ENCODE assay signal across 8 mouse cellular contexts in genomic region chr2:26603720-26604671, GRCm38 (mm10). TPM values are rescaled to one million over a fixed set of nuclear protein-coding genes. Genes with fewer than 3 reads are reported as not detected.
A peak's percentile ranks its signal among the peaks of the same experiment; 100 is the strongest.
DNase-seq lines count a peak whose midpoint lies in the region; ATAC-seq and TF ChIP-seq lines count a peak whose summit lies in the region.

Agpat2 (minus strand) TSS chr2:26604417.

- TF ChIP-seq POLR2A in ES-Bruce4 (IDR thresholded peaks at IDR 0.05; ENCODE audit: insufficient read depth, low read length): peak; percentile 42

- TF ChIP-seq EP300 in ES-Bruce4 (IDR thresholded peaks at IDR 0.05; ENCODE audit: insufficient read depth, low read depth, low read length): no peak

- peak; percentile 63 to 84 for DNase-seq in adrenal gland, postnatal 4 days (ENCODE audit: low spot score in 2 of 2)
- DNase-seq in forebrain, postnatal 0 days: peak; percentile 83
- peak; percentile 58 for DNase-seq in left cerebral cortex, postnatal 4 days
- DNase-seq in mesoderm, embryonic 11.5 days (ENCODE audit: low read depth, low spot score): peak; percentile 73
- DNase-seq in spleen, adult 12 weeks (ENCODE audit: low spot score): peak; percentile 37
- no peak for DNase-seq in cerebellum, adult 8-10 months

- no peaks in the 10 kb centered on the region for H3K9me3 ChIP-seq in ES-Bruce4 (replicated peaks; ENCODE audit: control insufficient read depth, insufficient read depth, low read length, poor library complexity, severe bottlenecking)
- no peaks in the 10 kb centered on the region for H3K9me3 ChIP-seq in forebrain, postnatal 0 days (ENCODE audit: low read length)
- no peaks in the 10 kb centered on the region for H3K9me3 ChIP-seq in hindbrain, embryonic 12.5 days (replicated peaks)

- TF ChIP-seq CTCF in ES-Bruce4 (IDR thresholded peaks at IDR 0.05; ENCODE audit: low read depth, low read length): no peak
- TF ChIP-seq CTCF in forebrain, postnatal 0 days (IDR thresholded peaks at IDR 0.05; ENCODE audit: low read depth): peak; percentile 64

- no peaks in the 10 kb centered on the region for H3K27me3 ChIP-seq in ES-Bruce4 (ENCODE audit: control insufficient read depth, insufficient read depth, low read length, poor library complexity, severe bottlenecking)
- H3K27me3 ChIP-seq in forebrain, postnatal 0 days (ENCODE audit: insufficient read depth, low read length): peaks cover 14% of the 10 kb centered on the region; the same call in 1 of the 2 replicates
- peaks cover 49% of the 10 kb centered on the region for H3K27me3 ChIP-seq in hindbrain, embryonic 12.5 days

- H3K36me3 ChIP-seq in ES-Bruce4 (ENCODE audit: control insufficient read depth, insufficient read depth, low read length, poor library complexity, severe bottlenecking): no peaks in the 10 kb centered on the region
- H3K36me3 ChIP-seq in forebrain, postnatal 0 days (ENCODE audit: insufficient read depth): no peaks in the 10 kb centered on the region
- no peaks in the 10 kb centered on the region for H3K36me3 ChIP-seq in hindbrain, embryonic 12.5 days

- peak within 1 kb of the TSS; percentile 83 for H3K4me2 ChIP-seq in forebrain, postnatal 0 days (ENCODE audit: low read depth)
- H3K4me2 ChIP-seq in hindbrain, embryonic 12.5 days (replicated peaks): peak within 1 kb of the TSS; percentile 79

- peak within 1 kb of the TSS; percentile 93 for H3K4me3 ChIP-seq in ES-Bruce4 (ENCODE audit: low read depth, low read length)
- H3K4me3 ChIP-seq in forebrain, postnatal 0 days (ENCODE audit: low read depth, low read length): peak within 1 kb of the TSS; percentile 56
- H3K4me3 ChIP-seq in hindbrain, embryonic 12.5 days: peak within 1 kb of the TSS; percentile 55

- peak; percentile 93 for ATAC-seq in forebrain, postnatal 0 days
- peak; percentile 63 for ATAC-seq in hindbrain, embryonic 12.5 days (ENCODE audit: low FRiP score)

- H3K9ac ChIP-seq in ES-Bruce4 (ENCODE audit: low read depth, poor library complexity, severe bottlenecking): peak within 1 kb of the TSS; percentile 74
- peak within 1 kb of the TSS; percentile 54 for H3K9ac ChIP-seq in forebrain, postnatal 0 days
- peak within 1 kb of the TSS; percentile 66 for H3K9ac ChIP-seq in hindbrain, embryonic 12.5 days

- no peaks in the 10 kb centered on the region for H3K4me1 ChIP-seq in ES-Bruce4 (ENCODE audit: control insufficient read depth, insufficient read depth, low read length)
- H3K4me1 ChIP-seq in forebrain, postnatal 0 days (ENCODE audit: insufficient read depth): no peaks in the 10 kb centered on the region
- peaks cover 25% of the 10 kb centered on the region for H3K4me1 ChIP-seq in hindbrain, embryonic 12.5 days

- peak within 1 kb of the TSS; percentile 7; the same call in 1 of the 2 replicates for H3K27ac ChIP-seq in ES-Bruce4 (ENCODE audit: insufficient read depth, low read length)
- 0 out of 2 replicates have a peak within 1 kb of the TSS, but pooled peaks have one; percentile 35 for H3K27ac ChIP-seq in forebrain, postnatal 0 days (ENCODE audit: low read depth, low read length)
- H3K27ac ChIP-seq in hindbrain, embryonic 12.5 days: no peak within 1 kb of the TSS

- 1% methylated on average over 97 of the region's 103 CpGs for WGBS in forebrain, postnatal 0 days
- under 1% methylated on average over 87 of the region's 103 CpGs for WGBS in hindbrain, embryonic 12.5 days

- intact Hi-C loops in left cerebral cortex, postnatal 4 days (cut with DNase I): no loop called here

RNA-seq across cellular contexts. Expression of gene Agpat2, which starts in this region (rescaled TPM):
- 19.7 and 21.0 TPM in 2 replicates for polyA plus RNA-seq in ES-Bruce4 (2011; ENCODE audit: insufficient read depth, insufficient read length, low read depth, missing spikeins)
- 100 to 1,000 TPM; 121 to 156 TPM for total RNA-seq in adrenal gland, postnatal 4 days (2021)
- total RNA-seq in forebrain, postnatal 0 days (2014; rRNA removed): 7.8 and 10.0 TPM in 2 replicates
- polyA plus RNA-seq in forebrain, postnatal 0 days (2015; fragmentation: Nextera tagmentation; extraction: Ambion mirVana): 4.8 and 6.2 TPM in 2 replicates
- polyA plus RNA-seq in hindbrain, embryonic 12.5 days (2016; fragmentation: Nextera tagmentation; extraction: Ambion mirVana): 11.7 and 13.1 TPM in 2 replicates
- total RNA-seq in left cerebral cortex, postnatal 4 days (2021): 1 to 10 TPM; 2.8 to 3.9 TPM

Comparison
In these comparisons a context has a peak if more than half of its experiments do, and no peak if none do; other contexts are left out.
1. RNA of gene Agpat2 (total RNA-seq): 121 to 156 TPM in adrenal gland, postnatal 4 days; 7.8 to 10.0 TPM in forebrain, postnatal 0 days and 2.8 to 3.9 TPM in left cerebral cortex, postnatal 4 days; every median in the first group is over 10 times any median in the second.
2. Peak in every context shown above with its lines, with median percentiles within 50 percentile points of each other: H3K4me3 ChIP-seq and H3K9ac ChIP-seq.